Mouse (Mus musculus): ENCODE results near the gene Cfap299.

The Cfap299 gene

DNA sequence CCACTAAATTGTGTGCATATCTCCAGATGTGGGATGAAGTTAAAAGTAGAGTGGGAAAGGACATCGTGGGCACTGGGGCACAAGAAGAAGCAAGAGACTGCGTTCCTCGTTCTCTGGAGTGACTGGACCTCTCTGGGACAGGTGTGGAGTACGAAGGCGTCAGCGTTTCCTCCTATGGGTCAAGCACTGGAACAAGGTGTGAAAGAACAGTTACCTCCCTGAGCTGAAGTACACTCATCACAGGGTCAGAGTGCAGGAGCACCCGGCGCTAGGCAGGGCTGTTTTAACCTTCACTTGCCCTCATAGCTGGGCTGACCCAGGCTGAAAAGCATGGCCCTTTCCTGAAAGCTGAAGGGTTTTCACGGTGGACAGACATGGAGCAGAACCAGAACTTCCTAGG, 504.7 kb downstream of the Cfap299 start:
- no peak for DNase-seq (ENCODE audit: low spot score)

GRCm38 (mm10) chr5:98834300-98834699, 505.2 kb downstream of the Cfap299 start:
- DNase-seq (ENCODE audit: low spot score) = no peak

DNA sequence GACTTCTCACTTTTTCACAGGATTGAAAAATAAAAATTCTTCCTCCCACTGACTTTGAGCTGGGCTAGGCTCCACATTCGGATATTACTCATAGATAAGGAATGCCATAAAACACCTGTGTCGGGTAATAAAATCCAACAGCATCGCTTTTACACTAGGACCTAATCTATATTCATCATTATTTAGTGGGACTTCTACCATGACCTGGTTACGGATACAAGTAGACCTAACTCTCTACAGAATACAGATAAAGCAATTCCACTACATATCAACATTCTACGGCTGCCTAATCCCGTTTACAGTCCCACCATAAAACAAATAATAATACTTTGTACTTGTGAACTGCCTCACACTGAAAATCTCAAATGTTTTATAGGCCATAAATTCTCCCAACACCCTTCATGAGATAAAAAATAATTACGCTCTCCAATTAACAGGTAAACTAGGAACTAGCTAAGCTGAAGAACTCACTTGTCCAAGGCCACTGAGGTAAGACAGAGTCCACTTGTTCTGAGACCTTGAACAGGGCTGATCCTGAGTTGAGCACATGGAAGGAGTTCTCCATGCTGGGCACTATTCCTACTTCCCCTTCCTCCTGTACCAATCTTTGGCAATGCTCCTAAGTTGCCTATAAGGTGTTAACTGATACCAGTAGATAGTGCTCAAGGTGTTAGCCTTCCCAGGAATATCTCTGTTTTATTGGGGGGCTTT, 513.7 kb downstream of the Cfap299 start:
- no peak for DNase-seq (ENCODE audit: low spot score)

DNA sequence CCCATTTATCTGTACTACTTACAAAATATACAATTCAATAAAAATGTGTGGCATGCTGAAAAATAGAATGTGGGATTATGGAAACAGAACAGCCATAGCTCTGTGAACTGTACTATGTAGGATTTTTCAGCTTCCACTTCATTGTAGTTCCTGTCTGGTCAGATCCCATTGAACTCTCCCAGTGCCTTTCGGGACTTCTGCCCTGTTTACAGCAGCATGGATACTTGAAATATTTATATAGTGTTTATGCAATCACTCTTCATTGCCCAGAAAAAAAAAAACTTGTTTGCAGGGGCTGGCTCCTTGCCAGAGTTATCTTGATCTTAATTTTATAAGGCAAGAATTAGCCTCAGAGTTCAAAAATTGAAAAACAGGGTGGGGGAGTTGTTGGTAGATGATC, 515.6 kb downstream of the Cfap299 start:
- no peak for DNase-seq (ENCODE audit: low spot score)

Measured in retina, embryonic 14.5 days (tissue).